In genomic region chr1:193747426-193747960, GRCm38 (mm10) we compare ENCODE assay signal across 17 mouse cellular contexts.
DNase-seq lines count a peak whose midpoint lies in the region; ATAC-seq lines count a peak whose summit lies in the region.
"Had no signal": no experiment of that assay in that cellular context is flagged by ENCODE, and none has a peak within 500 bp of the region (broad histone marks: within the 10 kb centered on the region; RNA-seq: fewer than 3 reads in every experiment).

No protein-coding gene starts in this region.

- no peak overlapping the region for H3K9ac ChIP-seq in hindbrain, embryonic 12.5 days
- H3K9ac ChIP-seq: forebrain, postnatal 0 days; heart, embryonic 15.5 days; limb, embryonic 15.5 days; liver, postnatal 0 days; midbrain, embryonic 12.5 days had no signal

- ATAC-seq in hindbrain, embryonic 12.5 days (ENCODE audit: low FRiP score): peak; percentile 35; the same call in 1 of the 2 replicates
- ATAC-seq in monocyte, adult 5-6 weeks (replicated peaks; ENCODE audit: insufficient number of reproducible peaks, low FRiP score, low TSS enrichment, poor library complexity, severe bottlenecking): no peak
- ATAC-seq: forebrain, postnatal 0 days; liver, postnatal 0 days had no signal

- peaks cover 11% of the 10 kb centered on the region for H3K4me1 ChIP-seq in hindbrain, embryonic 12.5 days
- H3K4me1 ChIP-seq: embryonic facial prominence, embryonic 10.5 days; limb, embryonic 15.5 days had no signal

- 67% methylated on average over 6 of the region's 6 CpGs for WGBS in hindbrain, embryonic 12.5 days

- H3K9me3 ChIP-seq in hindbrain, embryonic 12.5 days (replicated peaks): no peaks in the 10 kb centered on the region
- H3K9me3 ChIP-seq: embryonic facial prominence, embryonic 10.5 days; heart, embryonic 15.5 days; limb, embryonic 15.5 days; midbrain, embryonic 12.5 days had no signal

- no peak overlapping the region for H3K4me2 ChIP-seq in hindbrain, embryonic 12.5 days (replicated peaks)
- H3K4me2 ChIP-seq: heart, embryonic 15.5 days; limb, embryonic 15.5 days; midbrain, embryonic 12.5 days had no signal

- intact Hi-C loops in left cerebral cortex, postnatal 4 days (cut with DNase I): no loop called here

- no peaks in the 10 kb centered on the region for H3K27me3 ChIP-seq in hindbrain, embryonic 12.5 days
- H3K27me3 ChIP-seq: heart, embryonic 15.5 days; limb, embryonic 15.5 days; midbrain, embryonic 12.5 days had no signal

- DNase-seq in left cerebral cortex, postnatal 4 days: peak; percentile 24
- DNase-seq in left cerebral cortex, adult 18-20 months (ENCODE audit: low spot score in 2 of 2): no peak
- peak; percentile 54 to 58 for DNase-seq in cerebellum, adult 18-20 months
- peak; percentile 57 for DNase-seq in retina, postnatal 1 day
- DNase-seq in adrenal gland, postnatal 36 days: no peak
- DNase-seq: adrenal gland, postnatal 10 days; forebrain, postnatal 0 days; kidney, adult 9 months; liver, postnatal 0 days; right cerebral cortex, postnatal 4 days had no signal

- H3K27ac ChIP-seq in hindbrain, embryonic 12.5 days: peak overlapping the region; percentile 71
- H3K27ac ChIP-seq: embryonic facial prominence, embryonic 10.5 days; heart, embryonic 15.5 days; limb, embryonic 15.5 days; midbrain, embryonic 12.5 days had no signal

- H3K4me3 ChIP-seq in hindbrain, embryonic 12.5 days: no peak overlapping the region
- H3K4me3 ChIP-seq: embryonic facial prominence, embryonic 10.5 days; erythroblast, embryonic 14.5 days; heart, embryonic 15.5 days; limb, embryonic 15.5 days; midbrain, embryonic 12.5 days had no signal

- no peaks in the 10 kb centered on the region for H3K36me3 ChIP-seq in hindbrain, embryonic 12.5 days
- H3K36me3 ChIP-seq: embryonic facial prominence, embryonic 10.5 days; heart, embryonic 15.5 days; limb, embryonic 15.5 days; midbrain, embryonic 12.5 days had no signal

Comparison
In these comparisons a context has a peak if more than half of its experiments do, and no peak if none do; other contexts are left out.
1. DNase-seq: peak in left cerebral cortex, postnatal 4 days (single experiment), cerebellum, adult 18-20 months (2 of 2) and retina, postnatal 1 day (single experiment); none in left cerebral cortex, adult 18-20 months (0 of 2) and adrenal gland, postnatal 36 days (0 of 2).